Mouse (Mus musculus) E14TG2a.4 (cell line): ENCODE results near the gene Tst.

ENCODE experiments used
- CTCF ChIP-seq: conservative IDR thresholded peaks from 2 replicates; pipeline ENCODE4 v1.5.1; 2014; ENCODE audit warnings: low read length
- NANOG ChIP-seq: IDR thresholded peaks from 2 replicates; pipeline ENCODE4 v1.6.1; 2014; ENCODE audit warnings: borderline replicate concordance, low read length, mixed read lengths
- POU5F1 ChIP-seq: IDR thresholded peaks from 2 replicates; pipeline ENCODE4 v1.6.1; 2014; ENCODE audit warnings: low read length, borderline replicate concordance

DNA sequence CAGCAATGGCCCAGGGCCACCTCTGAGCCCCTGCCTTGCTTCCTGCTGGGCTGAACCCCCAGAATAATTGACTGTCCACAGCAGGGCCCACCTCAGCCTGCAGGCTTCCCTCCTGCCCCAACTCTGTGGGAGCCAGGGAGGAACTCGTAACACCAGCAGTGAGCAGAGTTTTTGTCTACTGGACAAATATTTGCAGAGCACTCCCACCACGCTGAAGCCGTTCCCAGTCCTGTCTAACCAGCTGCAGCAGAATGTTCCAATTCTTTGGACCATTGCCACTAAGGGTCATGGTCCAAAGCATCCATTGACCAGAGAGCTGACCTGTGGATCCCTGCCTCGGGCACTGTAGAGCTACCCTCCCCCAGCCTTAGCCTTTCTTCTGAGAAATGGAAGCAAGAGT lies 11.2 kb upstream of the Tst start:
- TF ChIP-seq CTCF (no peak), POU5F1 (no peak), NANOG (no peak)
